Comparison of ENCODE assay signal across 8 mouse cellular contexts in genomic region chr13:52624038-52624437, GRCm38 (mm10). TPM values are rescaled to one million over a fixed set of nuclear protein-coding genes. Genes with fewer than 3 reads are reported as not detected.
DNase-seq lines count a peak whose midpoint lies in the region; ATAC-seq lines count a peak whose summit lies in the region.

No protein-coding gene starts in this region.

- DNase-seq in midbrain, embryonic 14.5 days = peak; percentile 76
- DNase-seq in brain, adult 2 months (ENCODE audit: low read depth, low spot score) = peak; percentile 67
- peak; percentile 50 to 86 for DNase-seq in frontal cortex, adult 2 months (ENCODE audit: extremely low spot score in 1 of 2, low spot score in 1 of 2)
- DNase-seq in kidney, postnatal 25 days = peak; percentile 59 to 69
- DNase-seq in lung, adult 18-20 months = peak; percentile 71 to 75
- DNase-seq in right cerebral cortex, postnatal 14 days = peak; percentile 78
- peak; percentile 21 for DNase-seq in yolk sac, embryonic 10.5 days (ENCODE audit: low spot score)

- no peaks in the 10 kb centered on the region for H3K9me3 ChIP-seq in midbrain, embryonic 14.5 days (ENCODE audit: control insufficient read depth, low read length)
- no peaks in the 10 kb centered on the region for H3K9me3 ChIP-seq in midbrain, embryonic 13.5 days

- no peak overlapping the region for H3K27ac ChIP-seq in midbrain, embryonic 14.5 days (replicated peaks; ENCODE audit: low read depth, low read length)
- no peak overlapping the region for H3K27ac ChIP-seq in midbrain, embryonic 13.5 days

- H3K9ac ChIP-seq in midbrain, embryonic 14.5 days (replicated peaks; ENCODE audit: low read length) = no peak overlapping the region
- H3K9ac ChIP-seq in midbrain, embryonic 13.5 days (replicated peaks) = no peak overlapping the region

- no peaks in the 10 kb centered on the region for H3K27me3 ChIP-seq in midbrain, embryonic 14.5 days (ENCODE audit: control insufficient read depth, insufficient read depth, low read length)
- no peaks in the 10 kb centered on the region for H3K27me3 ChIP-seq in midbrain, embryonic 13.5 days

- H3K36me3 ChIP-seq in midbrain, embryonic 14.5 days (ENCODE audit: control insufficient read depth, insufficient read depth, low read length) = no peaks in the 10 kb centered on the region
- H3K36me3 ChIP-seq in midbrain, embryonic 13.5 days = no peaks in the 10 kb centered on the region

- no peak overlapping the region for H3K4me2 ChIP-seq in midbrain, embryonic 14.5 days (ENCODE audit: low read length)
- no peak overlapping the region for H3K4me2 ChIP-seq in midbrain, embryonic 13.5 days (replicated peaks)

- no peak for ATAC-seq in midbrain, embryonic 14.5 days (ENCODE audit: low FRiP score, low TSS enrichment)
- no peak for ATAC-seq in midbrain, embryonic 13.5 days

- WGBS in midbrain, embryonic 14.5 days = 67% methylated on average over 4 of the region's 4 CpGs
- 63% methylated on average over 4 of the region's 4 CpGs for WGBS in midbrain, embryonic 13.5 days

- H3K4me3 ChIP-seq in midbrain, embryonic 14.5 days (replicated peaks; ENCODE audit: low read depth, low read length) = no peak overlapping the region
- no peak overlapping the region for H3K4me3 ChIP-seq in midbrain, embryonic 13.5 days (replicated peaks)

- no peaks in the 10 kb centered on the region for H3K4me1 ChIP-seq in midbrain, embryonic 14.5 days (ENCODE audit: control insufficient read depth, insufficient read depth, low read length)
- H3K4me1 ChIP-seq in midbrain, embryonic 13.5 days (replicated peaks) = no peaks in the 10 kb centered on the region

RNA-seq across cellular contexts. Expression of gene Syk, which starts 41.1 kb away (rescaled TPM):
- 0.77 and 1.9 TPM in 2 replicates for polyA plus RNA-seq in midbrain, embryonic 14.5 days (2014; fragmentation: Nextera tagmentation; extraction: Ambion mirVana)
- 1.1 and 1.5 TPM in 2 replicates for polyA plus RNA-seq in midbrain, embryonic 13.5 days (2015; fragmentation: Nextera tagmentation; extraction: Ambion mirVana)
- polyA plus RNA-seq in frontal cortex, adult 2 months (2012; rRNA removed) = 2.6 and 3.3 TPM in 2 replicates

Comparison
In these comparisons a context has a peak if more than half of its experiments do, and no peak if none do; other contexts are left out.
1. DNase-seq: peak in every context shown above with its lines; median percentile 78 in right cerebral cortex, postnatal 14 days; 76 in midbrain, embryonic 14.5 days; 73 in lung, adult 18-20 months; 68 in frontal cortex, adult 2 months; 67 in brain, adult 2 months; 64 in kidney, postnatal 25 days; 21 in yolk sac, embryonic 10.5 days.